Mouse (Mus musculus) bone marrow, adult 2 months (tissue): ENCODE measurements around the gene Rxfp1. TPM values are rescaled to one million over a fixed set of nuclear protein-coding genes. Genes with fewer than 3 reads are reported as not detected.

ENCODE experiments used
- H3K27ac ChIP-seq: fragments of 200-500 bp; 2 replicates; pipeline ENCODE4 v1.5.1; 2012; ENCODE audit warnings: low read depth, mild to moderate bottlenecking, control low read depth, inconsistent platforms, low read length; ENCODE audit not compliant: control insufficient read depth, poor library complexity, insufficient read depth
- H3K4me1 ChIP-seq: fragments of 200-500 bp; 2 replicates; pipeline ENCODE4 v1.6.1; 2011; ENCODE audit warnings: low read length; ENCODE audit not compliant: control insufficient read depth, insufficient read depth
- H3K4me3 ChIP-seq: fragments of 200-500 bp; replicated peaks from 2 replicates; pipeline ENCODE3; 2011; ENCODE audit warnings: mild to moderate bottlenecking, low read depth, low read length, control low read depth; ENCODE audit not compliant: control insufficient read depth
- CTCF ChIP-seq: fragments of 200-500 bp; IDR thresholded peaks from 2 replicates; pipeline ENCODE4 v1.5.1; 2011; ENCODE audit warnings: low read length, control low read depth; ENCODE audit not compliant: control insufficient read depth, insufficient read depth
- POLR2A ChIP-seq: fragments of 200-500 bp; IDR thresholded peaks from 2 replicates; pipeline ENCODE4 v1.6.1; 2011; ENCODE audit warnings: low read depth, mild to moderate bottlenecking, control low read depth, low read length, borderline replicate concordance; ENCODE audit not compliant: control insufficient read depth
- WGBS: fragments of 180-500 bp; shearing (Covaris S2); methylation state at CpG from one replicate; pipeline ENCODE4 v1.1.7; 2018; 5-methylcytosine and 5-hydroxymethylcytosine counted together
- polyA plus RNA-seq: library from polyadenylated mRNA; stranded (reverse); fragments of >200 nt; gene quantifications from 2 replicates; pipeline ENCODE4 v1.2.4, GENCODE M21; 2011; ENCODE audit warnings: low replicate concordance; ENCODE audit not compliant: missing spikeins, insufficient read depth, insufficient read length

The Rxfp1 gene
- polyA plus RNA-seq: not detected in 2 replicates

DNA sequence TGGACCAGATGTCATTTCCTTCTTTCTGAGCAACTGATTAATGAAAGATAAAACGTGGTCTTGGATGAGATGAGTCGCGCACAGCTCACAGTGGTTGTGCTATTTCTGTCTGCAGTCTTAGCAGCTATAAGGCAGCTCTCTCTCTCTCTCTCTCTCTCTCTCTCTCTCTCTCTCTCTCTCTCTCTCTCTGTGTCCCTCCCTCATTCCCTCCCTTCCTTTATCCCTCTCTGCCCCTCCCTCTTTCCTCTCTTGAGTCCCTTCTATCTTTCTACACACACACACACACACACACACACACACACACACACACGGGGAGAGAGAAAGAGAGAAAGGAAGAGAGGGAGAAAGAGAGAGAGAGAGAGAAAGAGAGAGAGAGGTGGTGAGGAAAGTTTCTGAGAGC lies at the start of gene Rxfp1:
TSS of gene Rxfp1 (minus strand) at position 101 of the 400 bp plus-strand sequence.
- Histone ChIP-seq H3K4me3 (no peak within 1 kb of the TSS), H3K27ac (no peak within 1 kb of the TSS), H3K4me1 (no peaks in the 10 kb centered on the region)
- no peak for TF ChIP-seq CTCF
- TF ChIP-seq POLR2A: no peak
- 59% methylated on average over 4 of the region's 4 CpGs for WGBS

DNA sequence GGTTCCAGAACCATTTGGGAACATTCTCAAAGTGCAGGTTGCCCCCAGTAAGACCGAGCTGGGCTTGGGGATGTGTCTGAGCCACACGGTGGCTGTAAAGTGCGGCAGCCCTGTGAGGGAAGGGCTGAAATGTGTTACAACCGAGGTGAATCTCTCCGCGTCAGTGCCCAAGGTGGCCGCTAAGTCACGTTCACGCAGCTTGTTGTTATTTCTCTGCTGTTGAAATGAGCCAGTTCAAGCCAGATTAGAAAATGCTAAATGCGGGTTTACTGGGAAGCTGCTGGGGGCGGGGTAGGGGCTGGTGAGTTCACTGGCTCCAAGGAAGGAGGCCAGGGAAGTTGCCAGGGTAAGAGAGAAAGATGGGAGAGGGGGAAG lies 46.7 kb upstream of the Rxfp1 start:
- Histone ChIP-seq H3K4me3 (no peak overlapping the region), H3K4me1 (no peaks in the 10 kb centered on the region; the same call in 1 of the 2 replicates), H3K27ac (no peak overlapping the region)
- WGBS: 14% methylated on average over 11 of the region's 11 CpGs
- TF ChIP-seq CTCF (no peak), POLR2A (no peak)

DNA sequence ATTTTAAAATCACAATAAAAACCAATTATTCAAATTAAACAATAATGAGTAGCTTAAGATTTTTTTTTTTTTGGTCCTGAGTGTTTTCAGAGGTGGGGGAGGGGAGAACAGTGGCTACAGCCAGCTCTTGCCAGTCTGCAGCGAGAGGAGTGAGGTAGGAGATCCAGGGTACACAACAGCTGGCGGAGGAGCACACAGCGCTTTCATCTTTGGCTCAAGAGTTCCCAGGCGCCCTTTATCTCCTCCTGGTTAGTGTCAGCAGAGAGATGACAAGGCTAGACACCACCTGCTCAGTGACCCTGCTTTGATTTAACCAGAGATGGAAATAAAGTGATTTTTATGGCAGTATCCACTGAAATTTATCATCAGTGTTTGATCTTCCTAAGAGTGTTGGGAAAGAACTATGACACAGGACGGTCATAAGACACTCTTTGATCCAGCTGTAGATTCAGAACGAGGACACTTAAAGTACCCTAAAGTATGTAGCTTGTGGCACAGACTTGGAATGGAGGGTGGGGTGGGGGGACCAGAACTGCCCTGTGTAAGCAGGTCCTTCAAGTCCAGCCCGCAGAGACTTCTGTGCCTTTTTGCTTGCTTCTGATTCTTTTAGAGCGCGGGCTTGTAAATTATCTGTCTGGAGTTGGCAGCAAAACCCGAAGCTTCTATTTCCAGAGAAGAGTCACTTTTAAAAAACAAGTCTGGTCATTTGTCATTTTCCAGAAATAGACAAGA lies 46.1 kb upstream of the Rxfp1 start:
- Histone ChIP-seq H3K27ac (no peak overlapping the region), H3K4me3 (no peak overlapping the region), H3K4me1 (no peaks in the 10 kb centered on the region; the same call in 1 of the 2 replicates)
- WGBS: 56% methylated on average over 10 of the region's 10 CpGs
- no peak for TF ChIP-seq POLR2A
- no peak for TF ChIP-seq CTCF

DNA sequence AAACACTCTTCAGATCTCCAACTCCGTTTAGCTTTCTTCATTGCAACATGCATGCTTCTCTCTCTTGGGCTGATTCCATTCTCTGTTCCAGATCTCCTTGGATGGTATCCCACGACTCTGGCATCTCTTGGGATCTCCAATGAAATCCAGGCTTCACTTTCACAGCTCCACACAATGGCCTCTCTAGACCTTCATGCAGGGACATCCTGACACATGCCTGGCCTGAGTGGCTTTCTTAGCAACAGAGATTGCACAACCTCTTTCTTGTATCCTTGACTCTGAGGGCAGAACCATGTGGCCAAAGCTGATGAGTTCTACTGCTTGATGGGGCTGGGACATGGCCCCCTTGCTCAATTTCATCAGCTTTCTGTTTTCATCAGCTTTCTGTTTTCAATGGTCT lies 35.0 kb upstream of the Rxfp1 start:
- Histone ChIP-seq H3K4me1 (no peaks in the 10 kb centered on the region), H3K27ac (no peak overlapping the region), H3K4me3 (no peak overlapping the region)
- WGBS: 65% methylated on average over 2 of the region's 2 CpGs
- TF ChIP-seq CTCF (no peak), POLR2A (no peak)

DNA sequence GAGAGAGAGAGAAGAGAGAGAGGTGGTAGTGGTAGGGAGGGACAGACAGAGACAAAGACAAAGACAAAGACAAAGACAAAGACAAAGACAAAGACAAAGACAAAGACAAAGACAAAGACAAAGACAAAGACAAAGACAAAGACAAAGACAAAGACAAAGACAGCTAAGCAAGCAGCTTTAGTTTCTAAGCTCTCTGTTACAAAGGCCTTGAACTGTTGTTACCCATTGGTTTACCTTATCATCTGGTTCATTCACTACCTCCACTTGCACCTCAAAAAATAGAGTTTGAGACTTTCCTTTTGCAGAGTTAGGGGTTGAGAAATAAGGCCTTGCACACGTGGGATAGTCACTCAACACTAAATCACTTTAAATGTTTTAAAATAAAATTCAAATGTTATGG lies 16.1 kb upstream of the Rxfp1 start:
- no peak overlapping the region for H3K27ac ChIP-seq
- no peak overlapping the region for H3K4me3 ChIP-seq
- no peaks in the 10 kb centered on the region for H3K4me1 ChIP-seq
- no peak for TF ChIP-seq CTCF
- TF ChIP-seq POLR2A: no peak
- WGBS: 52% methylated on average over 1 of the region's 1 CpGs

DNA sequence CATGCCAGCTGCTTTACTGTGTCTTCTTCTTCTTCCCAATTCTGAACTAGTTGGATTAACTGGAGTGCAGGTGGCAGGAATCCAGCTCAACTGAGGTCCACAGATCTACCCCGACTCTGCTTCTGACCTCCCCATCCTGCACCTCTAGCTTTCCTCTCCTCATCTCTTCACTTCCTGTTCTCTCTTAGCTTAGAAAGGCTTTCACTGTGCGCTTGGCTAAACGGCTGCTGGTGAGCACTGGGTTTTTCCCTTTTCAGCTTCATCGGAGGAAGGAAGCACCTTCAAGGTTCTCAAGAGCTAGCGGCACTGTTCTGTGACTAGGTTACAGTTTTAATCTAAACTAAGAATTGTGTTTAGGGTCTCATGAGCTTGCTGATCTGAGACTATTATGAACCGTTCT lies 8.9 kb upstream of the Rxfp1 start:
- WGBS: 22% methylated on average over 6 of the region's 6 CpGs
- no peak overlapping the region for H3K27ac ChIP-seq
- TF ChIP-seq POLR2A (no peak), CTCF (no peak)
- no peak overlapping the region for H3K4me3 ChIP-seq
- H3K4me1 ChIP-seq: no peaks in the 10 kb centered on the region

DNA sequence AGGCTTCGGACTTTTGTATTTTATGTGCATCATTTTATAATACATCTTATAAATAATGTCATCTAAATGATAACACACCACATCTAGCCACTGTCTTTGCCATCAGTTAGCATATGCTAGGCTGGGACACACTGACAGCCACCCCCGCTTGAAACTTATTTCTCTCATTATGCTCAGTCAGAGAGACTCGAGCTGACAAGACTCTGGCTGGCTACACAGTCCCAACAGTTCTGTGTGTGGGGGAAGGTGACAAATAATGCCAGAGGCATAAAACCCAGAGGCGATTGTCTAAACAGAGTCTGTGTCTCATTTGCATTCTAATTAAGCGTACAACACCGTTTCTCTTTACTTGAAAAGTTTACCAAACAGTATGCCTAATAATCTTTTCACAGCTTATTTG lies 7.4 kb upstream of the Rxfp1 start:
- no peak overlapping the region for H3K27ac ChIP-seq
- TF ChIP-seq CTCF (no peak), POLR2A (no peak)
- H3K4me1 ChIP-seq: no peaks in the 10 kb centered on the region
- H3K4me3 ChIP-seq: no peak overlapping the region
- WGBS: 73% methylated on average over 6 of the region's 6 CpGs

DNA sequence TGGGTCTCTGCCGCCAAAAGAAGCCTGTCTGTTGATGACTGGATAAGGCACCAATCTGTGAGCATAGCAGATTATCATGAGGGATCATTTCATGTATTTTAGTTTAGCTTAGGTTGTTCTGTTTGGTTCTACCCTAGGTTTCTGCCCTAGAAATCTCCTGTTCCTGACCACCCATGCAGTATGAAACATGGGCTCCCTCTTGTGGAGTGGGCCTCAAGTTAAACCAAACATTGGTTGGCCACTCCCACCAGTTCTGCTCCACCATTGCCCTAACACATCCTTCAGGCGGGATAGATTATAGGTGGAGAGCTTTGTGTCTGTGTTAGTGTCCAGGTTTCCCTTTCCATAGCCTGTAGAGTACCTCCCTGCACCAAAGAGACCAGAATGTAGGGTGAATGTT lies 6.7 kb upstream of the Rxfp1 start:
- WGBS: 75% methylated on average over 2 of the region's 2 CpGs
- TF ChIP-seq POLR2A (no peak), CTCF (no peak)
- H3K27ac ChIP-seq: no peak overlapping the region
- H3K4me3 ChIP-seq: no peak overlapping the region
- no peaks in the 10 kb centered on the region for H3K4me1 ChIP-seq
